Mouse (Mus musculus): ENCODE measurements around the gene Thap7.
"Not testable (repeated sequence)": the region's sequence is repeated elsewhere in the genome, so short reads cannot be mapped to it uniquely, and the experiment has no call there.

Thap7 gene

DNA sequence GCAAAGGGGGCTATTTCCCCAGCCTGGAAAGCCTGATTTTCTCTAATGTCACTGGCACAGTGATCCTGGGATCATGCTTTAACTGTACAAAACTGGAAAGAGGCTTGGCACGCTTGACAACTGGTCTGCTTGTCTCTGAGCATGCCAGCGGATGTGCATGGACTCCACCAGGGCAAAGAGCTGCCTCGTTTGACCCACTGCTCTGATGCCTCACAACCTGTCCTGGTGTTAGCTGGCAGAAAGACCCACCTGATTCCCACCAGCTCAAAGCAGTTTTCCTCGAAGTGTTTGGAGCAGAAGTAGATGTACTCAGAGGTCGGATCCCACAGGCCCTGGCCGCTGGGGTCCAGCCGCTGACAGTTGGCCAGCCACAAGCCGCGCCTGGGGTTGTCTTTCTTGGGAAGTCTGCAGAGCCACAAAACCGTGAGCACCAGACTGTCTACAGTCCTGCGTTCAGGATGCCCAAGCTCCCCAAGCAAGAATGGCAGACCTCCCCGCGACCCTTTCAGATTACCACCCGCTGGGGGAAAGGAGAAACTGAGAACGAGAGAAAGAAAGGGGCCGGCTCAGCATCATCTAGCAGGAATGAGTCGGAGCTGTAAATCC lies 852 bp downstream of the Thap7 start:
- DNase-seq: no peak

DNA sequence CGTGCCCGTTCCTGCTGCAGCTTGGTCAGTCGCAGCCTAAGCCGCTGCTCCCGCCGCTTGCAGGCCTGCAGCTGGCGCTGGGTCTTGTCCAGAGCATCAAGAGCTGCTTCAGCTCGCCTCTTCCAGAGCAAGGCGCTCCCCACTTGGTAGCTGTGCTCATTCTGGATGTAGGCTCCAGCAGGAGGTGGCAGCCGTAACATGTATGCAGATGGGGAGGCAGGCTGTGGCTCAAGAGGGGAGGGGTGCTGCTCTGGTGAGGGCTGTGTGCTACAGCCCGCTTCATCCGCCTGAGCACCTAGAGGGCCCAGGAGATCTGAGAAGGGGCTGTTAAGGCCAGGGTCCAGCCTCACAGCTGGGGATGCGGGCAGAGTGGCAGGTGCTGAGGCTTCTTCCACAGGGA lies 2.7 kb downstream of the Thap7 start:
- DNase-seq: no peak

DNA sequence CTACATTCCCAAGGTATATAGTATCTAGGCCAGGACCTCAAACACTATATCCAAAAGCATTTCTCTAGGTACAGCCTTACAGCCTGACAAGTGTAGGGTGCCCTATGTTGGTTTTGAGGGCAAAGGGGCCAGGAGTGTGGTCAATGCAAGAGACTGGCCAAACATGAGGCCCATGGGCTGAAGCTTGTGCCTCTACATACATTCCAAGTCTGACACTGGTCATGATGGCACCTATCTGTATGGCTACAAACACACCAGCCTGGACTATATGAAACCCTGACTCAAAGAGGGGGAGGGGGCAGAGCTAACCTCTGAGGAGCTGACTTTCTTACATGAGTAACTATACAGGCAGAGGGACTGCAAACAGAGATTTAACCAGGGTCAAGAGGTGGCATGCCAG lies 3.3 kb downstream of the Thap7 start:
- no peak for DNase-seq

DNA sequence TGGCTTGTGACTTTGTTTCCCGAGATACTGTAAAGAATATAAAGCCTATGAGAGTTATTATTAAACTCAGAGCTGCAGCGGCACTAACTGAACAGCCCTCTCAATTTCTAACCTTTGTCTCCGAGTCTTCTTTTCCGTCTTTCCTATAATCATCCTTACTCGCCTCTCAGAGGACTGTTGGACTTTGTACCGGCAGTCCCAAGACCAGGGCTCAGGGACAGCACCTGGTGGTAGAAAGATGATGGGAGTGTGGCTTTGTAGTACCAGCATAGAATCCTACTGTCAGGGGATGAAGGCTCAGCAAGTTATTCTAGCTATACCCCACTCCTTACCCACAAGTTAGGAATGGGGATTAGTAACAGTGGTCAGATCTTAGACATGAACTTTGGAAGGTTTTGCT lies 4.7 kb downstream of the Thap7 start:
- DNase-seq: peak; percentile 41

DNA sequence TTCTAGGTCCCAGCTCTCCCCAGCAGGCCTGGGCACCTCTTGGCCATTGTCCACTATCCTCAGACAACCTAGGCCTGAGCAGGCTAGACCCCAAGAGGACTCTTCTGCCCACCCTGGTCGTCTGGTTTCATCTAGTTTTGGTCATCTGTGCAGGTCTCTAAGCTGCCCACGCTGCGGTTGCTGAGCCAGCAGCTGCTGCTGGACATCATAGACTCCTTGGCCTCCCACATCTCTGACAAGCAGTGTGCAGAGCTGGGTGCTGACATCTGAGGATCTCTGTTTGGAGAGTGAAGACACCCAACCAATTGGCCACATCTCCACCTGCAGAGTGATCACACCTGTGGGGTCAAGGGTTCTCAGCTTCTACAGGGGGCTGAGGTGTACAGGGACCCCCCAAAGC lies 5.4 kb downstream of the Thap7 start:
- no peak for DNase-seq

DNA sequence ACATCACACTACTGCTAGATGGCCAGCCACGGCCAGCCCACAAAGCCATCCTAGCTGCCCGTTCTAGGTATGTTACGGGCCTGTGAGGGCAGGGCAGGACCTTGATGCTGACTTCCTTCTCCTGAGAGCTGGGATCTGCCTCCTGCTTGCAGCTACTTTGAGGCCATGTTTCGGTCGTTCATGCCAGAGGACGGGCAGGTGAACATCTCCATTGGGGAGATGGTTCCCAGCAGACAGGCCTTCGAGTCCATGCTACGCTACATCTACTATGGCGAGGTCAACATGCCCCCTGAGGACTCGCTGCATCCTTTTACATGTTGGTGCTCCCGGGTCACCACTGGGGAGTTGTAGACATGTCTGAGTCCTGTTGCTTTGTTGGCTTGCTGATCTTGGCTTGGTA lies 6.8 kb downstream of the Thap7 start:
- DNase-seq: no peak

DNA sequence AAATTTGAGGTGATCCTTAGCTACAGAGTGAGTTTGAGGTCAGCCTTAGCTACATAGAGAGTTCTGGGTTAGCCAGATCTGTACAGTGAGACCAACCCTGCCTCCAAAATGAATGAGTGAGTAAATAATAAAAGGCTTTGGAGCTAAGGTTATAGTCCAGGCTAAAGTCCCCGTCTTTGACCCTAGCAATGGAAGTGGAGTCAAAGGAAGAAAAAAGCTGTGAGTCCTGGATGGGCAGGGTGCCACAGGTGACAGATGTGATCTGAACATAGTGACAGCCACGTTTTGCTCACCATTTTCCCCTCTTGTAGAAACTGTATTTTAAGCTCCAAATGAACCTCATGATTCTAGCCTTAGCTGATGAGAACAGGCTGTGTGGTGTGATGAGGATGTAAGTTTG lies 12.0 kb downstream of the Thap7 start:
- no peak for DNase-seq

DNA sequence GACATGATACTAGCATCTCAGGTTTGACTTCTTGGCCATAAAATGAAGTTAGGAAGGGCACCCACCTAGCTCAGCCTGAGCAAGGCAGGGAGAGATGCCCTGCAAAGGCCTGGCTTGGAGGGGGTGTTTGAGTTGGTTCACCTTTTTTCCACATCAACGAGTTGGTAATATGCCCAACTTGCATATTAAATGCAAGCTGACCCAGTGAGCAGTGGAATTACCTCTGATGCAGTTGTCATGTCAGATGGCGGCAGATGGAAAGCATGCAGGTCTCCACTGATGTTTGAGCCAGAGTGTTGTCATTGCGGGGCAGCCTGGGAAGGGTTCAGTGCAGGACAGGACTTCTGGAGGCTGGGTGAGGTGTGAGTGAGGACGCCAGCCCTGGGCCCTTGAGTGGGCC lies 19.5 kb downstream of the Thap7 start:
- no peak for DNase-seq

DNA sequence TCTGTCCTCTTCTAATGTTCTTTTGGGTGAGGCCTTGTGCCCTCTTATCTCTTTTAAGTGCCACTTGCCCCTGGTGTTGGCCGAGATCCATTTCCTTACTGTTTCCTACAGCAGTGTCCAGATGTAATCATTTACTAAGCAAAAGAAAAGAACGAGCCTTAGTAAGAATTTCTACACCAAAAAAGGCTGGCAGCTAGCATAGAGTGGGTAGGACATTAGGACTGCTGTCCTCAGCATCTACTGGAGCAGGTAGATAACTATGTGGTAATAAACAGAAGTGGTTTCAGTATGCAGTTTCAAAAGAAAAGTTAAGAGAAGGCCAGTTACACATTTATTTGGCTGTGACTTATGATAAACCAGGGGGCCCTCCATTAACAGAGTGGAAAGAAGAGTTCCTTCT lies 20.2 kb downstream of the Thap7 start:
- DNase-seq: no peak

DNA sequence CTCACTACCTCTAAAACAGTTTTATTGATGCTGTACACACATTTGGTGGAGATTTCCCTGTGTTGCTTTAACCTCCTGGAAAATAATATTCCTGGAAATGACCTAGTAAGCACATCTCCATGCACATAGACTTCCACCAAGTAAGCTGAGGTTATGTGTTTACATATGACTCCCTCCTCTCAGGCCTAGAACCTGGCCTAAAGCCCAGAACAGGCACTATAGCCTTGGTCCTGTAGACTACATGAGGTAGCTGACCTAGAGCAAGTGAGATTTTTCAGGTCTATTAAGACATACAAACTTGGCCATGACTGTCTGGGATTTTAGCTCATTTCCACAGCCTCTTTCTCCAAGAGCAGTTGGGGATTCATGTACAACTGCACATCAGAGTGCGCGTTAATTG lies 20.8 kb downstream of the Thap7 start:
- no peak for DNase-seq

DNA sequence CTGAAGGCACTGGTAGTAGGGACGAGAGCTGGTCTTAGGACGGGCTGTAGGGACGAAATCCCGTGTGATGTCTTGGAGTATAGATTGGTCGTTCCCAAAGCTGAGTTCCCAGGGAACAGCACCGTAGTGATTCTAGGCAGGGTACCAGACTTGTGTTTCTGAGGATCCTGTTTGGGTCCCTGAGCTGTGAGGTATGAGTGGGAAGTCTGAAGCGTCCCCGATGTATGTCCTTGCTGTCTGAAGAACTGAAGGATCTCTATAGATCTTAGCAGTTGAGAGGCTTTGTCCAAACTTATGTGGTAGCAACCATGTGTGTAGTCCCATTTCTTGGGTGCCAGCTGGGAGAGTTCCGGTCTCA lies 21.7 kb downstream of the Thap7 start:
- no peak for DNase-seq

DNA sequence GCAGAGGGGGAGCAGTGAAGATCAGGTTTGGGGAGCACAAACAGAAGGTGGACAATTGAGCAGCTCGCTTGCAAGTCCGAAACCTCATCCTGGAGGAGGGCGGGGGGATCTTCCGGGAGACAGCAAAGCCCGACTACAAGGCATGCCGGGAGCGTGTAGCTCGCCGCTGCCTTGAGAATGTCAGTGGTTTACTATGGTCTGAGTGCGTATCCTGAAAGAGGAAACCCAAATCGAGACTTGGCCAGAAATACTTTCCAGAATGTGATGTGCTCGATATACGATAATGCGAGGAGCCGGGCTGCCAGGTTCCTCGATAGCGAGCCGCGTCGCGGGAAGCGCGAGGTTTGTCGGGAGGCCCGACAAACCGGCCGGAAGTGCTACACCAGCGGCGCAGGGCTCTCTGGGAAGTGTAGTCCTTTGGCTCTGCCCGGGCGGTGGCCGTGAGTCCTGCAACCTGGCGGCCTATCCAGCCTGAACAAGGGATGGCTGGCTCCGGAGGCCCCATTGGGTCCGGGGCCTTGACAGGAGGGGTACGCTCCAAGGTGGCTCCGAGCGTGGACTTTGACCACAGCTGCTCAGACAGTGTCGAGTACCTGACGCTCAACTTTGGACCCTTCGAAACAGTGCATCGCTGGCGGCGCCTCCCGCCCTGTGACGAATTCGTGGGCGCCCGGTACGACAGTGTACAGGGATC lies 22.2 kb downstream of the Thap7 start, which contains the start of gene Lztr1:
Gene Lztr1 (plus strand): TSS at position 143 of the 694 bp plus-strand sequence.
- DNase-seq: peak; percentile 95

DNA sequence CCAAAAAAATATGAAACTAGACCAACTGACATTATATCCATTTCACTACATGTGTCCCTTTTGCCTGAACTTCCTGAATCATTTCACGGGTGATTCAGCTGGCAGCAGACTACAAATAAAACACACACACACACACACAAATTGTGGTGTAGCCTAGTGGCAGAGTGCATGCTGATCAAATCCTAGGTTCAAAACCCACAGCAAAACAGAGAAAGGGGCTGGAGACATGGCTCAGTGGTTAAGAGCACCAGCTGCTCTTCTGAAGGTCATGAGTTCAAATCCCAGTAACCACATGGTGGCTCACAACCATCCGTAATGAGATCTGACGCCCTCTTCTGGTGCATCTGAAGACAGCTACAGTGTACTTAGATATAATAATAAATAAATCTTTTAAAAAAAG lies 22.9 kb downstream of the Thap7 start:
- DNase-seq: not testable (repeated sequence)

DNA sequence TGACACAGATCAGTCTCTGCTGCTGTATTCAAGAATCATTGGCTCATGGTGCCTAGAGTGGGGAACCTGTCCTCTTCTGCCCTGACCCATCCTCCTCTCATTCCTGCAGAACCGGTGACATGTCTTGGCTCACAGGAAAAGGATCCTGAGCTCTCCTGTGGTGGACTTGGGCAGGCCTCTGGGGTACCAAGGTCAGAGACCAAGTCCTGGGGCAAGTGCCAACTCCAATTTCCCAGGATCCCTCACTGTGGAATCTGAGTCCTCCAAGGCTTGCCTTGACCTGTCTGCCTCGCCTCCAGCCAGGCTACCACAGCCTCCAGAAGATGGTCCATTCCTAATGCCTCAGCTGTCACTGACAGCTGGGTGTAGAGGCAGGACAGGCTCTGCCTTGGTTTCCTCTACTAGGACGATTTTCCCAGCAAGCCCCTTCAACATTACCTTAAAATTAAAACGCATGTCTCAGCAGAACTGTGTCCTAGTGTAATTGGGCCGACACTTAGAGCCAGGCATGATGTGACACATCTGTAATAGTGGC lies 23.9 kb downstream of the Thap7 start:
- DNase-seq: peak; percentile 42

DNA sequence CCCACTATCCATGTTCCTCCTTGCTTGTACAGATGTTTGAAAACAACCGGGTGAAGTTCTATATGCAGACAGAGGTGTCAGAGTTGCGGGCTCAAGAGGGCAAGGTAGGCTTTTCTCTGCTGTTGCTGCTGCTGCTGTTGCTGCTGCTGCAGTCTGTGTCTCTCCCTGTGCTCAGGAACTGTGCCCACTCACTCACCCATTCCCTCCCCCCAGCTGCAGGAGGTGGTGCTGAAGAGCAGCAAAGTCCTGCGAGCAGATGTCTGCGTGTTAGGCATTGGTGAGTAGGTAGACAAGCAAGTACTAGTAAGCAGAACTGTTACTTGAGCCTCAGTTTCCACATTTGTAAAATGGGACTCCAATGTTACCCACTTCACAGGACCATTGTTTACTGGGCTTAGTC lies 28.3 kb downstream of the Thap7 start:
- no peak for DNase-seq

DNA sequence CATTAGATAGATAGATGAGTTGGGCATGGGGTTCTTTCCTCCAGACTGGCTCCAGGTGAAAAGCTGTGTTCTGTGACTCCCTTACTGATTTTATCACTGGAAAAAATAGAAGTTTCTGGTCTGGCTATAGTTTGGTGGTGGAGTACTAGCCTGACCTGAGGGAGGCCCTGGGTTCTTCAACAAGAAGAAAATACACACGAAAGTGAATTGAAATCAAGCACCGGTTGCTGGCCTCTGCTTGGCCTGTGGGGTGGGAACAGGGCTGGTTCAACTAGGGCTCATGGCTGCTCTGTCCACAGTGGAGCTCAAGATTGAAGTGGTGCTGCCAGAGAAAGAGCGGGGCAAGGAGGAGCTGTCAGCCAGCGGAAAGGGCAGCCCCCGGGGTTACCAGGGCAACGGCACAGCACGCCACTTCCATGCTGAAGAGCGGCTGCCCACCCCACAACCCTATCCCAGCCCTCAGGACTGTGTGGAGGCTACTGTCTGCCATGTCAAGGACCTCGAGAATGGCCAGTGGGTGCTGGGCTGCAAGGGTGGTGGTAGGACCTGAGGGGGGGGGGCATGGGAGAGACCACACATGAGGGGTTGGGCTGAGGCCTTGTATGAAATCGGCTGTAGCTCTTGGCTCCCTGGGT lies 31.6 kb downstream of the Thap7 start:
- no peak for DNase-seq

DNA sequence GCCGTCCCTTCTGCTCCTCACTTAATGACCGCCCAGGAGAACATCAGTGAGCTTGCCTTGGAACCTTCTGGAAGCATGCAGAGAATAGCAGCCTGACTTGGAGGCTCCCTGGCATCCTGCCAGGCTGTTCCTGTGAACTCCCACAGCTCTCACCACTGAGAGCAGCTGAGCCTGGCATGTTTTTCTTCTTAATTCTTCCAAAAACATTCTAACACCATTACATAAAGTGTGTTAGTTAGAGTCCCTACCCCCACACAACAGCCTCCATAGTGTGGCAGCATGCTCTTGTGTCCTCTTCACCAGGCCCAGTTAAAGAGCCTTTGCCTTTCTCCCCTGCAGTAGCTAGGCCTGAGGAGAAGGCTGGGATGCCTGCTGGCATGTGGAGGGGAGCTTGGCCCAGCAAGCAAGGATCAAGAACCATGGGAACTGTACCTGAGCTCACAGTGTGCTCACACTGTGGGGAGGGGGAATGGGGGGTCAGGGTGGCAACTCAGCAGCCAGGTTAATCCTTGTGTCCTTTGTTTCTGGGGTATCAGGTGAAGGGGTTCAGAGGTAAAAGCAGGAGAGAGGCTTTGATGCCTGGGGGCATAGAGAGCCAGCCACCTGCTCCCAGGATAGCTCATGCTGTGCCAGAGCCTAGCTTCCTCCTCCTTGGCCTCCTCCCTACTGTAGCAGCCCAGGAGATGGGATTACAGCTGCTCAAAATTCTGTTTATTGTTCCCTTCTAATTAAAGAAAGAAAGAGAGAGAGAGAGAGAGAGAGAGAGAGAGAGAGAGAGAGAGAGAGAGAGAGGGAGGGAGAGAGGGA lies 34.2 kb downstream of the Thap7 start:
- peak; percentile 47 for DNase-seq

DNA sequence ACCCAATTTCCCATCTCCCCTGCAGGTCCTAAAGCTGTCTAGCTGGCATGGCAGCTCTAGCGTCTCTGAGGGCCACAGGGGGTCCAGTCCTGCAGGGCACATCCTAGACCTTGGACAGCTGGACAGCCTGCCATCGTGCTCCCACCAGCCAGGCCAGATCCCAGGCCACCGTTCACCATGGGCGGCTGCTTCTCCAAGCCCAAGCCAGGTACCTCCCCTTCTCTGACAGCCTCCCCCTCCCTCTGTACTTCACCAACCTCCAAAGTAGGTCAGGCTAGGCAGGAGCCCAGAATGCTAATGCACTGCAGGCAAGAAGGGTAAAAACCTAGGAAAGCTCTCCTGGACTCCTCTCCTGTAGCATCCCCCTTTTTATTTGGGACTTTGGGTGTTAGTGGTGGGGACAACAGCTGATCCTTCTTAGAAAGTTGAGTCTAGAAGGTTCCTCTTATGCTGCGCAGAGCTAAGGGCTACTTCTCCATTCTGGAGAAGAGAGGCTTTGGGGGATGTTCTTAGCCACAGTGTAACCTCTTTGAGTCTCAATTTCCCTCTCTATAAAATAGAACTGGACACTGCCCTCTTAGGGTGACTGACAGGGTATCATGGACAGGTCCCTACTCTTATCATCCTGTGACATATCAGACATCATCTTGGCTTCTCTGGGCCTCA lies 38.9 kb downstream of the Thap7 start:
- no peak for DNase-seq

DNA sequence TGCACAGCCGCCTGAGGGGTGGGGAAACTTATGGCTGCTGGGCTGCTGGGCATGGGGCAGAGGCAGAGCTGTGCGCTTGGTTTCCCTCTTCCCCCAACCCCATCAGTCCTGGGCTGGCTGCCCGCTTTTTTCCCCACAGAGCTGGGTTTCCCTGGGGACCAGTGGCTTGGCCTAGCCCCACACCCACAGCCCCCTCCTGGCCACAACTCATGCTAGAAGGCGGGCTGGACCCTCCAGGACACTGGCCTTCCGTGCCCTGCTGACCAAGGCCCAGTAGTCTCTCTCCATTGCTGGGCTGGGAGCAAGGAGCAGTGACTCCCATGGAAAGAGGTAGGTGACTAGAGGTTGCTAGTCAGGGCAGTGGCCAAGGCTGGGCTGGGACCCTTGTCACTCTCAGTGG lies 39.8 kb downstream of the Thap7 start:
- DNase-seq: no peak

DNA sequence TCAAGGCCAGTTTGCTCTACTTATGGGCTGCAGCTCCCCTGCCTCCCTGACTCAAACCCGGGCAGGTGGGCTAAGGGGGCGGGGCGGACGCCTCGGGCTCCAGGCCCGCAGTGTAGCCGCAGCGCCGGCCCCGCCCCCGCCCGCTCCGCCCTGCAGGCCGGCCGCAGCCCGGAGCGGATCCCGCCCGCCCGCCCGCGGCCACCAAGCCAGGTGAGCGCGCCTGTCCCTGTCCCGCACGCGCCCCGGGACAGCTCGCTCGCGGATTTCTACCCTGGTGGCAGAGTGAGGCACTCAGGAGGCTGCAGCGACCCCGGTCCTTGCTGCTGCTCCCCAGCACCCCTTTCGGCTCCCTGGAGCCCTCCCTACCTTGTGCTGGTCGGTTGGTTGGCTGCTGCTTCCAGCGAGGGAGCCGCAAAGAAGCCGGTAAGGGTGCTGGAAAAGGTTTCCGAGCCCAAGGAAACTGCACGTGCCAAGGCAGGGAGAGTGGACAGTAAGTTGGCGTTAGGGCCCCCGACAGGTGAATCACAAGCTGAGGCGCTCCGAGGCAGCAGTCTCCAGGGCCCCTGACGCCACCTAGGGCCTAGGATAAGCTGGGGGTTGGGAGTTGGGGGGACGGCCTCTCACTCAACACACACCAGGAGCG lies 41.3 kb downstream of the Thap7 start, which contains the start of gene Aifm3:
Gene Aifm3 (plus strand): TSS at position 143 of the 643 bp plus-strand sequence.
- DNase-seq: peak; percentile 55

DNA sequence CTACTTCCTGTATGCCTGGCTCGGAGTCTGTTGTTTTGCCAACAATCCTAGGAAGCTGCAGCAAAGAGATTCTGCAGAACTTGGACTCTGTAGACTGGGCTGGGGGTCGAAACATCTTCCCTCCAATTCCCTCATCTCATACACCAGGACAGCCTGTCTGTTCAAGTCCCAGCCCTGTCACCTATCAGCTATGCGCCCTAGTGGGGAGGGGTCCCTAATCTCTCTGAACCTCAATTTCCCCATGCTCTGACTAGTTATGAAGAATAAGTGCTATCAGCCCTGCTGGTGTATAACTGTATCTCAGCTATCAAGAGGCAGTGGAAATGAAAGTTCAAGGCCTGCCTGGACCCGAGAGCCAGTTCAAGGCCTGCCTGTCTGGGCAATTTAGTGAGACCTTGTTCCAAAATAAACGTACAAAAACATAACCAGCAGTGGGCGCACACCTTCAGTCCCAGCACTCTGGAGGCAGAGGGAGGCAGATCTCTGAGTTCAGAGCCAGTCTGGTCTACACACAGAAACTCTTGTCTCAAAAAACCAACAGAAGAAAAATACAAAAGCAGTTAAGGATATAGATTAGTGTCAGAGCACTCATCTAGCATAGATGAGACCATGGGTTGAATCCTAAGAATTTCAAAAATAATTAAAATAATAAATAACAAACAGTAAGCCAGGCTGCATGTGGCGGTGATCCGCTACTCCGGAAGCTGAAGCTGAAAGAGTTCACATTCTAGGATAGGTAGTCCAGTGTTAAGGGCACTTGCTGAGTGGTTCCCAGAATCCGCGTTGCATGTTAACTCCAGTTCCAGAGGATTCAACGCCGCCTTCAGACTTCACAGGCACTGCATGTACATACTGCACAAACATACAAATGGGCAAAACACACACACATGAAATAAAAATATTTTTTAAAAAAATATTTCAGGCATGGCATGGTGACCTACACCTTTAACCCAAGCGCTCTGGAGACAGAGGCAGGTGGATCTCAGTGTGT lies 42.2 kb downstream of the Thap7 start:
- DNase-seq: no peak

All from kidney, adult 18-20 months (tissue).